Mouse (Mus musculus) midbrain, postnatal 0 days (tissue): Measurements from ENCODE around the gene Gtf2ird1. TPM values are rescaled to one million over a fixed set of nuclear protein-coding genes. Genes with fewer than 3 reads are reported as not detected.

ENCODE experiments used
- ATAC-seq: fragments of 200-750 bp; cut with Nextera tagmentation; 2 replicates; pipeline ENCODE4 v1.8.0; 2017; ENCODE audit warnings: moderate number of reproducible peaks, mild to moderate bottlenecking, moderate TSS enrichment, moderate library complexity; ENCODE audit not compliant: low FRiP score
- DNase-seq: peaks from one replicate; pipeline ENCODE4 v3.0.0-alpha.2; 2015; ENCODE audit warnings: low spot score
- H3K27ac ChIP-seq: fragments of 300-500 bp; sonication (generic); 2 replicates; pipeline ENCODE4 v1.5.1; 2014; ENCODE audit warnings: low read depth, mild to moderate bottlenecking, low read length, mixed read lengths
- H3K27me3 ChIP-seq: fragments of 300-500 bp; sonication (generic); 2 replicates; pipeline ENCODE4 v1.6.1; 2014; ENCODE audit warnings: low read length, control low read depth, mixed read lengths; ENCODE audit not compliant: insufficient read depth
- H3K36me3 ChIP-seq: fragments of 300-500 bp; sonication (generic); 2 replicates; pipeline ENCODE4 v1.6.1; 2014; ENCODE audit warnings: low read length, control low read depth, mixed read lengths; ENCODE audit not compliant: insufficient read depth
- H3K4me1 ChIP-seq: fragments of 300-500 bp; sonication (generic); 2 replicates; pipeline ENCODE4 v1.6.1; 2014; ENCODE audit warnings: mild to moderate bottlenecking, control low read depth, antibody characterized with exemption, low read length, mixed read lengths; ENCODE audit not compliant: insufficient read depth
- H3K4me2 ChIP-seq: fragments of 300-500 bp; sonication (generic); 2 replicates; pipeline ENCODE4 v1.6.1; 2014; ENCODE audit warnings: low read depth, mild to moderate bottlenecking, low read length, mixed read lengths; ENCODE audit not compliant: poor library complexity, severe bottlenecking
- H3K4me3 ChIP-seq: fragments of 300-500 bp; sonication (generic); 2 replicates; pipeline ENCODE4 v1.5.1; 2014; ENCODE audit warnings: low read depth, mild to moderate bottlenecking, low read length, moderate library complexity
- H3K9ac ChIP-seq: fragments of 300-500 bp; sonication (generic); replicated peaks from 2 replicates; pipeline ENCODE4 v1.6.1; 2014; ENCODE audit warnings: mild to moderate bottlenecking, low read length, moderate library complexity, mixed read lengths; ENCODE audit not compliant: poor library complexity, severe bottlenecking
- H3K9me3 ChIP-seq: fragments of 300-500 bp; sonication (generic); 2 replicates; pipeline ENCODE4 v1.6.1; 2016; ENCODE audit warnings: low read length, control low read depth
- CTCF ChIP-seq: IDR thresholded peaks from 2 replicates; pipeline ENCODE4 v1.5.1; 2016; ENCODE audit warnings: antibody characterized with exemption, mild to moderate bottlenecking
- WGBS: fragments of 180-500 bp; shearing (Covaris S2); extraction: QIAGEN DNeasy Blood & Tissue Kit; methylation state at CpG from one replicate; pipeline ENCODE4 v1.1.7; 2014; 5-methylcytosine and 5-hydroxymethylcytosine counted together
- polyA plus RNA-seq: library from polyadenylated mRNA; unstranded; fragments of >200 nt; fragmentation: Nextera tagmentation; extraction: Ambion mirVana; gene quantifications from 2 replicates; pipeline ENCODE4 v1.2.1, GENCODE M21; 2015
- total RNA-seq: library from RNA; depleted of rRNA; stranded (reverse); fragments of >200 nt; gene quantifications from 2 replicates; pipeline ENCODE4 v1.2.3, GENCODE M21; 2014

Gene Gtf2ird1
- total and polyA plus RNA-seq, 2 experiments from 2014 or later, result 53.4 to 54.3 TPM

DNA sequence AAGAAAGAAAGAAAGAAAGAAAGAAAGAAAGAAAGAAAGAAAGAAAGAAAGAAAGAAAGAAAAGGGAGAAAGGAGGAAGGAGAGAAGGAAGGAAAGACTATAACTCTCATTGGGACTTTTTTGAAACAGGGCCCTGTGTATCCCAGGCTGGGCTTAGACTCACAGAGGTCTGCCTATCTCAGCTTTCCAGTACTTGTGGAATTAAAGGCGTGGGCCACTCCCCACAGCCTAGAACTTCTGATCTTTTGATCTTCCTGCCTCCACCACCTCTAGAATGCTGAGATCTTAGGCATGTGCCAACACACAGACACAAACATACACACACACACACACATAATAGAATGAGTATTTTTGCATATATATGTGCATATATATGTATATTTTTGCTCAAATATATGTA lies 8.7 kb upstream of the Gtf2ird1 start:
- H3K4me2 ChIP-seq, result no peak overlapping the region
- H3K9me3 ChIP-seq, result no peaks in the 10 kb centered on the region
- no peak overlapping the region for H3K27ac ChIP-seq
- ATAC-seq (no peak), DNase-seq (no peak)
- no peak overlapping the region for H3K9ac ChIP-seq
- peaks cover 15% of the 10 kb centered on the region; the same call in 1 of the 2 replicates for H3K4me1 ChIP-seq
- WGBS, result 79% methylated on average over 1 of the region's 1 CpGs
- no peaks in the 10 kb centered on the region for H3K36me3 ChIP-seq
- H3K27me3 ChIP-seq, result no peaks in the 10 kb centered on the region
- no peak for TF ChIP-seq CTCF
- H3K4me3 ChIP-seq, result no peak overlapping the region

DNA sequence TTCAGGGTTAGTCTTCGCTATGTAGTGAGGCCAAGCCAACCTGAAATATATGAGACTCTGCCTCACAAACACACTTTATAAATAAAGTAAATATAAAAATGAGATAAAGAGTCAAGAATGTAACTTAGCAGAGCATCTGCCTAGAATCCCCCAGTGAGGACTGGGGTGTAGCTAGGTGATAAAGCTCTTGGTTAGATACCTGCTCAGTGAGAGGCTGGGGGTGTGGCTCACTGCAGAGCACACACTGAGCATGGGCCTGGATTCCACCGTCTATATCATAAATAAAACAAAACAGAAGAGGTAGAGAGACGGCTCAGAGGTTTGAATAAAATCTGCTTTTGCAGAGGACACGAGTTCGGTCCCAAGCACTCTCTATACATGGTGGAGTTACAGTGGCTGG lies 7.7 kb upstream of the Gtf2ird1 start:
- ATAC-seq, result no peak
- no peaks in the 10 kb centered on the region for H3K27me3 ChIP-seq
- H3K9me3 ChIP-seq, result no peaks in the 10 kb centered on the region
- no peak for DNase-seq
- H3K27ac ChIP-seq, result no peak overlapping the region
- no peak overlapping the region for H3K4me2 ChIP-seq
- no peak overlapping the region for H3K9ac ChIP-seq
- H3K4me3 ChIP-seq, result no peak overlapping the region
- H3K4me1 ChIP-seq, result peaks cover 15% of the 10 kb centered on the region; the same call in 1 of the 2 replicates
- no peak for TF ChIP-seq CTCF
- 86% methylated on average over 5 of the region's 5 CpGs for whole genome bisulfite sequencing
- H3K36me3 ChIP-seq, result no peaks in the 10 kb centered on the region

DNA sequence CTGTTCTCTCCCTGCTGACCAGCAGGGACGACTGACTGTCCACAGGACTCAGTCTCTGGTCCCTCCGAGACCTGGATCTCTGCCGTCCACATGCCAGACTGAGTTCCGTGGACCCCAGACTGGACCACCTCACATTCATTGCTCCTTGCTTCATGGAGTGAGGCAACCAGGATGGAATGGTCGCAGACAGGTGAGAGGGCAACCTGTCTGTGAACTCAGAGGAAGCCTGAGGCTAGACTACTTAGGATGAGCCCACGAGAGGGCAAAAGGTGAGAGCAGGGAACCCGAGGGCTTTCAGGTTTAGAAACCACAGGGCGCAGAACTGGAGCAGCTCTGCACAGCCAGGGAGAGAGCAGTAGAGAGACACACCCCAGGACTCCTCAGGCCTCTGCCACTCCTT lies 6.2 kb upstream of the Gtf2ird1 start:
- Histone ChIP-seq H3K27me3 (no peaks in the 10 kb centered on the region), H3K4me3 (no peak overlapping the region), H3K27ac (no peak overlapping the region), H3K9ac (no peak overlapping the region), H3K4me2 (no peak overlapping the region), H3K9me3 (no peaks in the 10 kb centered on the region), H3K4me1 (peaks cover 9% of the 10 kb centered on the region; the same call in 1 of the 2 replicates), H3K36me3 (no peaks in the 10 kb centered on the region)
- ATAC-seq, result no peak
- DNase-seq, result no peak
- no peak for TF ChIP-seq CTCF
- WGBS, result 85% methylated on average over 8 of the region's 8 CpGs

GRCm38 (mm10) chr5:134462316-134462715 lies 5.8 kb upstream of the Gtf2ird1 start:
- Histone ChIP-seq H3K4me2 (no peak overlapping the region), H3K4me3 (no peak overlapping the region), H3K4me1 (peaks cover 9% of the 10 kb centered on the region; the same call in 1 of the 2 replicates), H3K9me3 (no peaks in the 10 kb centered on the region), H3K9ac (no peak overlapping the region), H3K36me3 (no peaks in the 10 kb centered on the region), H3K27ac (no peak overlapping the region), H3K27me3 (no peaks in the 10 kb centered on the region)
- no peak for TF ChIP-seq CTCF
- ATAC-seq (no peak), DNase-seq (no peak)
- WGBS, result 89% methylated on average over 2 of the region's 2 CpGs

- ATAC-seq (no peak), DNase-seq (no peak)
- Histone ChIP-seq H3K9ac (no peak overlapping the region), H3K4me2 (no peak overlapping the region), H3K27ac (no peak overlapping the region), H3K4me3 (no peak overlapping the region), H3K36me3 (no peaks in the 10 kb centered on the region), H3K27me3 (no peaks in the 10 kb centered on the region), H3K4me1 (no peaks in the 10 kb centered on the region), H3K9me3 (no peaks in the 10 kb centered on the region)
- 96% methylated on average over 4 of the region's 4 CpGs for WGBS
- TF ChIP-seq CTCF, result no peak
Observed at GRCm38 (mm10) chr5:134460546-134460945, 4.0 kb upstream of the Gtf2ird1 start.

DNA sequence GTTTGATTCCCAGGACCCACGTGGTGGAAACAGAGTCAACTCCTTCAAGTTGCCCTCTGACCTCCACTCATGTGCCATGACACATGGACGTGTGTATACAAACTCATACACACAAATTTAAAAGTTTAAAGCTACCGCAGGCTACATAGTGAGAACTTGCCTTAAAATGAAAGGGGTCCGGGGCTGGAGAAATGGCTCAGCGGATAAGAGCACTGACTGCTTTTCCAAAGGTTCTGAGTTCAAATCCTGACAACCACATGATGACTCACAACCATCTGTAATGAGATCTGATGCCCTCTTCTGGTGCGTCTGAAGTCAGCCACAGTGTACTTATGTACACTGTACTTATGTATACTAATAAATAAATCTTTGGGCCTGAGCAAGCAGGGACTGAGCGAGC lies 2.6 kb upstream of the Gtf2ird1 start:
- Histone ChIP-seq H3K36me3 (no peaks in the 10 kb centered on the region), H3K4me1 (0 out of 2 replicates have a peak, but pooled peaks cover under 1% of the 10 kb centered on the region), H3K4me2 (no peak overlapping the region), H3K4me3 (no peak overlapping the region), H3K9ac (no peak overlapping the region), H3K9me3 (no peaks in the 10 kb centered on the region), H3K27ac (no peak overlapping the region), H3K27me3 (no peaks in the 10 kb centered on the region)
- DNase-seq (no peak), ATAC-seq (no peak)
- 91% methylated on average over 7 of the region's 7 CpGs for WGBS
- TF ChIP-seq CTCF, result no peak
